Mouse (Mus musculus): Measurements from ENCODE around the gene Ugt1a7c. TPM values are rescaled to one million over a fixed set of nuclear protein-coding genes. Genes with fewer than 3 reads are reported as not detected.
"Not testable (repeated sequence)": the region's sequence is repeated elsewhere in the genome, so short reads cannot be mapped to it uniquely, and the experiment has no call there.

Ugt1a7c gene
- polyA plus RNA-seq, 1 experiment from 2014 or later = 0.39 TPM

GRCm38 (mm10) chr1:88130223-88130622, 35.4 kb downstream of the Ugt1a7c start:
- not testable (repeated sequence) for H3K4me3 ChIP-seq (ENCODE audit: low read depth, low read length); H3K4me1 ChIP-seq (ENCODE audit: control insufficient read depth, insufficient read depth, low read length); H3K9me3 ChIP-seq (replicated peaks; ENCODE audit: control insufficient read depth, low read length); H3K9ac ChIP-seq (ENCODE audit: low read depth, low read length); H3K36me3 ChIP-seq (ENCODE audit: control insufficient read depth, insufficient read depth, low read length); H3K4me2 ChIP-seq; ATAC-seq (replicated peaks; ENCODE audit: insufficient number of reproducible peaks, low FRiP score, low TSS enrichment); H3K27me3 ChIP-seq (ENCODE audit: control insufficient read depth, insufficient read depth, low read length); H3K27ac ChIP-seq (ENCODE audit: low read depth, low read length)
- WGBS (ENCODE audit: insufficient replicate concordance) = 88% methylated on average over 1 of the region's 1 CpGs

GRCm38 (mm10) chr1:88133908-88134456, 39.1 kb downstream of the Ugt1a7c start:
- H3K27me3 ChIP-seq (ENCODE audit: control insufficient read depth, insufficient read depth, low read length) = no peaks in the 10 kb centered on the region
- no peak overlapping the region for H3K4me2 ChIP-seq
- no peak overlapping the region for H3K27ac ChIP-seq (ENCODE audit: low read depth, low read length)
- H3K9me3 ChIP-seq (replicated peaks; ENCODE audit: control insufficient read depth, low read length) = no peaks in the 10 kb centered on the region
- 64% methylated on average over 3 of the region's 3 CpGs for WGBS (ENCODE audit: insufficient replicate concordance)
- no peak for ATAC-seq (replicated peaks; ENCODE audit: insufficient number of reproducible peaks, low FRiP score, low TSS enrichment)
- H3K4me1 ChIP-seq (ENCODE audit: control insufficient read depth, insufficient read depth, low read length) = no peaks in the 10 kb centered on the region
- no peaks in the 10 kb centered on the region for H3K36me3 ChIP-seq (ENCODE audit: control insufficient read depth, insufficient read depth, low read length)
- no peak overlapping the region for H3K9ac ChIP-seq (ENCODE audit: low read depth, low read length)
- no peak overlapping the region for H3K4me3 ChIP-seq (ENCODE audit: low read depth, low read length)

GRCm38 (mm10) chr1:88134457-88135011, 39.7 kb downstream of the Ugt1a7c start, which contains the start of gene Ugt1a6a:
Ugt1a6a (plus strand) TSS chr1:88134809.
- H3K9ac ChIP-seq (ENCODE audit: low read depth, low read length); ATAC-seq (replicated peaks; ENCODE audit: insufficient number of reproducible peaks, low FRiP score, low TSS enrichment); H3K36me3 ChIP-seq (ENCODE audit: control insufficient read depth, insufficient read depth, low read length); H3K9me3 ChIP-seq (replicated peaks; ENCODE audit: control insufficient read depth, low read length); H3K4me2 ChIP-seq; H3K27me3 ChIP-seq (ENCODE audit: control insufficient read depth, insufficient read depth, low read length); H3K4me3 ChIP-seq (ENCODE audit: low read depth, low read length); H3K4me1 ChIP-seq (ENCODE audit: control insufficient read depth, insufficient read depth, low read length); H3K27ac ChIP-seq (ENCODE audit: low read depth, low read length): not testable (repeated sequence)
- WGBS (ENCODE audit: insufficient replicate concordance) = 50% methylated on average over 4 of the region's 5 CpGs

GRCm38 (mm10) chr1:88135229-88135904, 40.5 kb downstream of the Ugt1a7c start:
- not testable (repeated sequence) for H3K9me3 ChIP-seq (replicated peaks; ENCODE audit: control insufficient read depth, low read length); H3K27ac ChIP-seq (ENCODE audit: low read depth, low read length); H3K4me1 ChIP-seq (ENCODE audit: control insufficient read depth, insufficient read depth, low read length); H3K4me3 ChIP-seq (ENCODE audit: low read depth, low read length); H3K36me3 ChIP-seq (ENCODE audit: control insufficient read depth, insufficient read depth, low read length); H3K27me3 ChIP-seq (ENCODE audit: control insufficient read depth, insufficient read depth, low read length); H3K4me2 ChIP-seq; H3K9ac ChIP-seq (ENCODE audit: low read depth, low read length); ATAC-seq (replicated peaks; ENCODE audit: insufficient number of reproducible peaks, low FRiP score, low TSS enrichment)
- WGBS (ENCODE audit: insufficient replicate concordance) = 91% methylated on average over 5 of the region's 6 CpGs

GRCm38 (mm10) chr1:88136646-88137045, 41.8 kb downstream of the Ugt1a7c start:
- H3K9ac ChIP-seq (ENCODE audit: low read depth, low read length) = no peak overlapping the region
- no peaks in the 10 kb centered on the region for H3K36me3 ChIP-seq (ENCODE audit: control insufficient read depth, insufficient read depth, low read length)
- ATAC-seq (replicated peaks; ENCODE audit: insufficient number of reproducible peaks, low FRiP score, low TSS enrichment) = no peak
- H3K4me1 ChIP-seq (ENCODE audit: control insufficient read depth, insufficient read depth, low read length) = no peaks in the 10 kb centered on the region
- H3K4me2 ChIP-seq = no peak overlapping the region
- no peak overlapping the region for H3K27ac ChIP-seq (ENCODE audit: low read depth, low read length)
- no peaks in the 10 kb centered on the region for H3K27me3 ChIP-seq (ENCODE audit: control insufficient read depth, insufficient read depth, low read length)
- no peaks in the 10 kb centered on the region for H3K9me3 ChIP-seq (replicated peaks; ENCODE audit: control insufficient read depth, low read length)
- no peak overlapping the region for H3K4me3 ChIP-seq (ENCODE audit: low read depth, low read length)
- WGBS (ENCODE audit: insufficient replicate concordance) = 71% methylated on average over 2 of the region's 2 CpGs

GRCm38 (mm10) chr1:88137264-88137663, 42.4 kb downstream of the Ugt1a7c start:
- no peaks in the 10 kb centered on the region for H3K9me3 ChIP-seq (replicated peaks; ENCODE audit: control insufficient read depth, low read length)
- no peak overlapping the region for H3K27ac ChIP-seq (ENCODE audit: low read depth, low read length)
- no peaks in the 10 kb centered on the region for H3K27me3 ChIP-seq (ENCODE audit: control insufficient read depth, insufficient read depth, low read length)
- no peak for ATAC-seq (replicated peaks; ENCODE audit: insufficient number of reproducible peaks, low FRiP score, low TSS enrichment)
- no peaks in the 10 kb centered on the region for H3K4me1 ChIP-seq (ENCODE audit: control insufficient read depth, insufficient read depth, low read length)
- H3K4me3 ChIP-seq (ENCODE audit: low read depth, low read length) = no peak overlapping the region
- H3K9ac ChIP-seq (ENCODE audit: low read depth, low read length) = no peak overlapping the region
- WGBS (ENCODE audit: insufficient replicate concordance) = 75% methylated on average over 3 of the region's 3 CpGs
- H3K36me3 ChIP-seq (ENCODE audit: control insufficient read depth, insufficient read depth, low read length) = no peaks in the 10 kb centered on the region
- H3K4me2 ChIP-seq = no peak overlapping the region

GRCm38 (mm10) chr1:88138145-88138544, 43.3 kb downstream of the Ugt1a7c start:
- Histone ChIP-seq H3K9me3 (replicated peaks; ENCODE audit: control insufficient read depth, low read length) (no peaks in the 10 kb centered on the region), H3K9ac (ENCODE audit: low read depth, low read length) (no peak overlapping the region), H3K4me2 (no peak overlapping the region), H3K27me3 (ENCODE audit: control insufficient read depth, insufficient read depth, low read length) (no peaks in the 10 kb centered on the region), H3K4me1 (ENCODE audit: control insufficient read depth, insufficient read depth, low read length) (no peaks in the 10 kb centered on the region), H3K36me3 (ENCODE audit: control insufficient read depth, insufficient read depth, low read length) (no peaks in the 10 kb centered on the region), H3K4me3 (ENCODE audit: low read depth, low read length) (no peak overlapping the region), H3K27ac (ENCODE audit: low read depth, low read length) (no peak overlapping the region)
- 97% methylated on average over 1 of the region's 1 CpGs for WGBS (ENCODE audit: insufficient replicate concordance)
- no peak for ATAC-seq (replicated peaks; ENCODE audit: insufficient number of reproducible peaks, low FRiP score, low TSS enrichment)

- H3K27me3 ChIP-seq (ENCODE audit: control insufficient read depth, insufficient read depth, low read length); H3K4me1 ChIP-seq (ENCODE audit: control insufficient read depth, insufficient read depth, low read length); H3K27ac ChIP-seq (ENCODE audit: low read depth, low read length); H3K9me3 ChIP-seq (replicated peaks; ENCODE audit: control insufficient read depth, low read length); H3K4me2 ChIP-seq; H3K4me3 ChIP-seq (ENCODE audit: low read depth, low read length); H3K36me3 ChIP-seq (ENCODE audit: control insufficient read depth, insufficient read depth, low read length); H3K9ac ChIP-seq (ENCODE audit: low read depth, low read length): not testable (repeated sequence)
- peak; percentile 77 for ATAC-seq (replicated peaks; ENCODE audit: insufficient number of reproducible peaks, low FRiP score, low TSS enrichment)
- 56% methylated on average over 1 of the region's 1 CpGs for WGBS (ENCODE audit: insufficient replicate concordance)
Measured at GRCm38 (mm10) chr1:88140492-88140891, 45.6 kb downstream of the Ugt1a7c start.
